Mouse (Mus musculus) CD4-positive, CD25-positive, alpha-beta regulatory T cell, adult 2 months (primary cell): ENCODE data around the gene Gm10147.
"Not testable (repeated sequence)": the region's sequence is repeated elsewhere in the genome, so short reads cannot be mapped to it uniquely, and the experiment has no call there.

Experiments
- DNase-seq: peaks from one replicate; pipeline ENCODE4 v3.0.0-alpha.2; 2012; ENCODE audit warnings: low read depth, low spot score

Gene Gm10147

DNA sequence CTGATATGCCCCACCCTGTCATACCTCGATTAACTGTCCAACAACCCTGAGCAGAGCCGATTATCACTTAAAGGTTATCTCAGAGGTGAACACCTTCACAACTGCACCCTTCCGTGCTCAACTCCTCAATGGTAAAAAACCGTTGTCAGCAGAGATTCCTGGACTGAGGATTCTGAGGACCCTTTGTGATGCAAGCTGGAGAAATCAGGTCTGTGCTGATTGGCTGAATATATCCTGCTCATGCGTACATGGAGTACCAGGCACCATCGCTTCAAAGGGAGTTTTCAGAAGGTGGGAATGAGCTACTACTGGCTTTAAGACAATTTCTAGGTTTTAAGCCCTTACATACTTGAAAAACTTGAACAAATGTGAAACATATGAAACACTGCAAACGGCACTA lies at the start of gene Gm10147:
Gene Gm10147, minus strand, starts transcription at position 101 of the 400 bp plus-strand sequence.
- not testable (repeated sequence) for DNase-seq
